Mouse (Mus musculus) erythroblast, embryonic 14.5 days (primary cell): ENCODE data around the gene Olfr1135.

ENCODE experiments used
- GATA1 ChIP-seq: IDR thresholded peaks from 2 replicates; pipeline ENCODE4 v1.6.1; 2012; ENCODE audit warnings: low read length, inconsistent platforms, mixed read lengths
- TAL1 ChIP-seq: IDR thresholded peaks from 3 replicates; pipeline ENCODE4 v1.6.1; 2012; ENCODE audit warnings: low read length, inconsistent platforms, mixed read lengths

DNA sequence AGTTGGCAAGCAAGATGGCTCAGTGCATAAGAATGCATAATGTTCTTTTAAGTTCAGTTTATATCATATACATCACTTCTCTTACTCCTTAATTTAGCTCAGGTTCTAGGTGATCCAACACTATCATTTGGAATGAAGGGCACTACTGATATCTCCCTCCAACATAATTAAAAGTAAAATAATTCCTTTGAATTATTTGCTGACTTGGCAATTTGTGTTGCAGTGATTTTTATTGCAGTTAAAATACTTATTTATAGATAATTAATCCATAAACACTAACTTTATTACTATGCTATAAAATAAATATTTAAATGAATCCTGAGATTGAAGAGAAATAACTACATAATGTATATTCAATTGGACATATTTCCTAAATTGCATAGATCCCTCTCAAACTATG lies 31.0 kb downstream of the Olfr1135 start:
- no peak for TF ChIP-seq GATA1
- TF ChIP-seq TAL1 = no peak
